Mouse (Mus musculus) kidney, embryonic 16.5 days (tissue): ENCODE results near the gene Gfy. TPM values are rescaled to one million over a fixed set of nuclear protein-coding genes. Genes with fewer than 3 reads are reported as not detected.

Source experiments
- ATAC-seq: fragments of 200-750 bp; cut with Nextera tagmentation; 2 replicates; pipeline ENCODE4 v1.8.0; 2017; ENCODE audit warnings: moderate TSS enrichment; ENCODE audit not compliant: low FRiP score, low TSS enrichment
- H3K27ac ChIP-seq: fragments of 300-500 bp; sonication (generic); 2 replicates; pipeline ENCODE4 v1.5.1; 2014; ENCODE audit warnings: low read length
- H3K27me3 ChIP-seq: fragments of 300-500 bp; sonication (generic); 2 replicates; pipeline ENCODE4 v1.6.1; 2014; ENCODE audit warnings: low read length, control low read depth, mixed read lengths; ENCODE audit not compliant: insufficient read depth
- H3K36me3 ChIP-seq: fragments of 300-500 bp; sonication (generic); 2 replicates; pipeline ENCODE4 v1.6.1; 2014; ENCODE audit warnings: low read length, control low read depth, mixed read lengths; ENCODE audit not compliant: insufficient read depth
- H3K4me1 ChIP-seq: fragments of 300-500 bp; sonication (generic); 2 replicates; pipeline ENCODE4 v1.6.1; 2014; ENCODE audit warnings: low read length, control low read depth, mixed read lengths; ENCODE audit not compliant: insufficient read depth
- H3K4me2 ChIP-seq: fragments of 300-500 bp; sonication (generic); replicated peaks from 2 replicates; pipeline ENCODE4 v1.6.1; 2014; ENCODE audit warnings: low read depth, low read length
- H3K4me3 ChIP-seq: fragments of 300-500 bp; sonication (generic); 2 replicates; pipeline ENCODE4 v1.5.1; 2014; ENCODE audit warnings: mild to moderate bottlenecking, low read length
- H3K9ac ChIP-seq: fragments of 300-500 bp; sonication (generic); replicated peaks from 2 replicates; pipeline ENCODE4 v1.6.1; 2014; ENCODE audit warnings: low read length
- H3K9me3 ChIP-seq: fragments of 300-500 bp; sonication (generic); 2 replicates; pipeline ENCODE4 v1.6.1; 2016; ENCODE audit warnings: low read length, control low read depth
- WGBS: fragments of 180-500 bp; shearing (Covaris S2); extraction: QIAGEN DNeasy Blood & Tissue Kit; methylation state at CpG from one replicate; pipeline ENCODE4 v1.1.7; 2014; 5-methylcytosine and 5-hydroxymethylcytosine counted together
- polyA plus RNA-seq: library from polyadenylated mRNA; unstranded; fragments of >200 nt; fragmentation: Nextera tagmentation; extraction: Ambion mirVana; gene quantifications from 2 replicates; pipeline ENCODE4 v1.2.1, GENCODE M21; 2015

The Gfy gene
- polyA plus RNA-seq, 1 experiment from 2014 or later: not detected

- H3K9ac ChIP-seq: no peak overlapping the region
- ATAC-seq: no peak
- H3K9me3 ChIP-seq: no peaks in the 10 kb centered on the region
- H3K4me3 ChIP-seq: no peak overlapping the region
- peaks cover 74% of the 10 kb centered on the region for H3K27me3 ChIP-seq
- no peak overlapping the region for H3K4me2 ChIP-seq
- 72% methylated on average over 7 of the region's 7 CpGs for WGBS
- no peaks in the 10 kb centered on the region for H3K36me3 ChIP-seq
- H3K4me1 ChIP-seq: peaks cover 13% of the 10 kb centered on the region
- H3K27ac ChIP-seq: no peak overlapping the region
These were observed 4.3 kb upstream of the Gfy start for GRCm38 (mm10) chr7:45183672-45184071.

GRCm38 (mm10) chr7:45182606-45183005 is 3.2 kb upstream of the Gfy start:
- peak overlapping the region; percentile 37 for H3K9ac ChIP-seq

DNA sequence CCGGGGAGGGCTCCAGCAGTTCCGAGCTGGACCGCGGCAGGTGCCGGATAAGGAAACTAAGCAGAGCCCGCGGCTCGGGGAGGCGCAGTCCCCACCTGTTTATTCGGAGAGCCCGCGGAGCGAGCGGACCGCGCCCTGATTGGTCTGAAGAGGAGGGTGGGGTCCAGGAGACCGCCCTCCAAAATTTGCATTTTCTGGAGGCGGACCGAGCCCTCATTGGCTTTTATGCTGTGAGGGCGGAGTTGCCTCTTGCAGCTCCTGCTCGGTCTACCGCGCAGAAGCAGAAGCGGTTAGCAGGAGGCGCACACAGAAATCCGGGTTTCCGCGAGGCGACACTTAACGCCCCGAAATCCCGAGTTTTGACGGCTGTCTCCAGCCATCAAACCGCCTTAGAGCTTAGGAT is 2.8 kb upstream of the Gfy start:
- under 1% methylated on average over 34 of the region's 34 CpGs for WGBS
- Histone ChIP-seq H3K27me3 (peaks cover 89% of the 10 kb centered on the region), H3K27ac (peak overlapping the region; percentile 36; the same call in 1 of the 2 replicates), H3K4me1 (peaks cover 13% of the 10 kb centered on the region), H3K9me3 (no peaks in the 10 kb centered on the region), H3K4me2 (peak overlapping the region; percentile 53), H3K4me3 (peak overlapping the region; percentile 38), H3K9ac (peak overlapping the region; percentile 37), H3K36me3 (no peaks in the 10 kb centered on the region)
- peak; percentile 96 for ATAC-seq

More at GRCm38 (mm10) chr7:45182606-45183005, 3.2 kb upstream of the Gfy start:
- Histone ChIP-seq H3K27me3 (peaks cover 85% of the 10 kb centered on the region), H3K4me1 (peaks cover 13% of the 10 kb centered on the region), H3K27ac (peak overlapping the region; percentile 36; the same call in 1 of the 2 replicates), H3K36me3 (no peaks in the 10 kb centered on the region), H3K4me3 (peak overlapping the region; percentile 38), H3K4me2 (peak overlapping the region; percentile 53), H3K9me3 (no peaks in the 10 kb centered on the region)
- 7% methylated on average over 11 of the region's 11 CpGs for WGBS
- ATAC-seq: peak; percentile 69; the same call in 1 of the 2 replicates

- WGBS: 4% methylated on average over 33 of the region's 35 CpGs
- H3K4me3 ChIP-seq: peak overlapping the region; percentile 15; the same call in 1 of the 2 replicates
- H3K4me2 ChIP-seq: peak overlapping the region; percentile 53; the same call in 1 of the 2 replicates
- H3K9me3 ChIP-seq: no peaks in the 10 kb centered on the region
- no peak overlapping the region for H3K9ac ChIP-seq
- no peak; the same call in 1 of the 2 replicates for ATAC-seq
- no peaks in the 10 kb centered on the region for H3K36me3 ChIP-seq
- peaks cover 14% of the 10 kb centered on the region for H3K4me1 ChIP-seq
- peaks cover 92% of the 10 kb centered on the region for H3K27me3 ChIP-seq
- H3K27ac ChIP-seq: no peak overlapping the region
These were observed 2.2 kb upstream of the Gfy start for GRCm38 (mm10) chr7:45181540-45181939.

DNA sequence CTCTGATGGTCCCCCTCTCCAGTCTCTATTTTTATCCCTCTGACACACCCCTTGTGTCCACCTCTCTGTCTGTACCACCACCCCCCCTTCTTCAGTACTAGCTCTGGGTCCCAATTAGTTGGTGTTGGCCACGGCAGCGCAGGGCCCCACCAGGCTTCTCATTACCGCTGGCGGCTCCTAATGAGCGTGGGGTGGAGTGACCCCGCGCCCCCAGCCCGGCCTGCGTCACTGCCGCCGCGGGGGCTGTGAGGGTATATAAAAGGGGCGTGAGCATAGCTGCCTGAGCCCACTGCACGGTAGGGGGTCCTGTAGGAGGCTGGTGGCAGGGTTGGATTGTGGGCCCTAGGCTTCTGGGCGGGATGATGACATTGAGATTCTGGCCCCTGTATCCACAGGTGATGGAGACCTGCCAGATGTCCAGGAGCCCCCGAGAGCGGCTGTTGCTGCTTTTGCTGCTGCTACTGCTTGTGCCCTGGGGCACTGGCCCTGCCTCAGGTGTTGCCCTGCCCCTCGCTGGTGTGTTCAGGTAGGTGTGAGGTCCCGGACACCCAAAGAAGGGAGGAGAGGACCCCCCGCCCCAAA is 1.6 kb upstream of the Gfy start, which contains the start of gene Pth2:
TSS of gene Pth2 (plus strand) at position 100 of the 582 bp plus-strand sequence.
- Histone ChIP-seq H3K36me3 (no peaks in the 10 kb centered on the region), H3K4me3 (peak within 1 kb of the TSS; percentile 15; the same call in 1 of the 2 replicates), H3K4me1 (peaks cover 20% of the 10 kb centered on the region), H3K9me3 (no peaks in the 10 kb centered on the region), H3K27me3 (peaks cover 96% of the 10 kb centered on the region), H3K27ac (no peak within 1 kb of the TSS), H3K9ac (no peak within 1 kb of the TSS), H3K4me2 (peak within 1 kb of the TSS; percentile 53; the same call in 1 of the 2 replicates)
- 13% methylated on average over 19 of the region's 20 CpGs for WGBS
- no peak for ATAC-seq

DNA sequence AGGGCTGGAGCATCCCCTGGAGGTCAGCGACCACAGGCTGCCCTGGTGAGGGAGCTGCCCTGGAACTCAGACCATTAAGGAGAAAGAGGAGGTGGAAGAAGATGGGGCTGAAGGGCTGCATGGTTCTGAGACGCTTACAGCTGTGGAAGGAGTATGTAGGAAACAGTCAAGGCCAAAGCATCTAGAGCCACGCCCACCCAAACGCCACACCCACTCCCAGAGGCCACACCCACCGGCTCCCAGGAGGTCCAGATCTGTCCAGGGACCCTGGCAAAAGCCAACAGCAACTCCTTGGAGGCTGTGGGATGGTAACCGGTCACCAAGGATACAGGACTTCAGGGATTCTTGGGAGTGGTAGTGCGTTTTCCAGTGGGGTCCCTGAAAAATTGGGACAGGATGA is 819 bp downstream of the Gfy start:
- ATAC-seq: no peak
- no peak overlapping the region for H3K4me3 ChIP-seq

GRCm38 (mm10) chr7:45176356-45176755 is 3.0 kb downstream of the Gfy start:
- Histone ChIP-seq H3K4me1 (peaks cover 14% of the 10 kb centered on the region), H3K4me2 (peak overlapping the region; percentile 41), H3K4me3 (peak overlapping the region; percentile 28), H3K27ac (no peak overlapping the region), H3K27me3 (peaks cover 86% of the 10 kb centered on the region), H3K9me3 (no peaks in the 10 kb centered on the region), H3K36me3 (no peaks in the 10 kb centered on the region), H3K9ac (no peak overlapping the region)
- no peak for ATAC-seq
- 1% methylated on average over 23 of the region's 31 CpGs for WGBS

More for the DNA sequence above, 819 bp downstream of the Gfy start:
- Histone ChIP-seq H3K36me3 (no peaks in the 10 kb centered on the region), H3K9me3 (no peaks in the 10 kb centered on the region), H3K27ac (no peak overlapping the region), H3K9ac (no peak overlapping the region), H3K27me3 (peaks cover 97% of the 10 kb centered on the region), H3K4me2 (no peak overlapping the region), H3K4me1 (peaks cover 27% of the 10 kb centered on the region)
- WGBS: 23% methylated on average over 7 of the region's 7 CpGs

GRCm38 (mm10) chr7:45175929-45176328 is 3.4 kb downstream of the Gfy start:
- Histone ChIP-seq H3K9ac (no peak overlapping the region), H3K4me1 (peaks cover 14% of the 10 kb centered on the region; the same call in 1 of the 2 replicates), H3K27me3 (peaks cover 82% of the 10 kb centered on the region), H3K9me3 (no peaks in the 10 kb centered on the region), H3K36me3 (no peaks in the 10 kb centered on the region), H3K27ac (no peak overlapping the region), H3K4me3 (peak overlapping the region; percentile 28), H3K4me2 (peak overlapping the region; percentile 41)
- WGBS: under 1% methylated on average over 23 of the region's 23 CpGs
- no peak for ATAC-seq

DNA sequence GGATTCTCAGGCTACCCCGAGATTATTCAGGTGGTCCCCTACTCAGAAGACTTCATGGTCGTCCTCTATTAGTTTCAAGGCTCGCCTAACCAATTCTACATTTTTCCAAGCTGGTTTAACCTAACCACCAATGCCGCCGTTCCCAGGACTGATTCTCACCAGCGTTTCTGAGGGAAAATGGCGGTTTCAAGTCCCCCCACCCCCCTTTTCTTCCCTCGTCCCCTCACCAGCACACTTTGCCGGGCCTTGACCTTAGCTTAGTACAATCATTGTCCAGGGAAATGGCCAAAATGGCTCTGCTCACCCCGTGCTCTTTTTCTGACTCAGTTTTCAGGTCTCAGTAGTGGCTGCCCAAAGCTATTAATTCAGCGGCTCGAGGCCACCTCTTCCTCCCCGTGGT is 4.0 kb downstream of the Gfy start:
- 3% methylated on average over 13 of the region's 13 CpGs for WGBS
- Histone ChIP-seq H3K36me3 (no peaks in the 10 kb centered on the region), H3K9me3 (peaks cover 1% of the 10 kb centered on the region), H3K9ac (no peak overlapping the region), H3K4me1 (peaks cover 14% of the 10 kb centered on the region; the same call in 1 of the 2 replicates), H3K27me3 (peaks cover 77% of the 10 kb centered on the region), H3K4me2 (no peak overlapping the region), H3K4me3 (no peak overlapping the region), H3K27ac (no peak overlapping the region)
- no peak for ATAC-seq
